Mouse (Mus musculus): ENCODE data around the gene Pmepa1. TPM values are rescaled to one million over a fixed set of nuclear protein-coding genes. Genes with fewer than 3 reads are reported as not detected.

The Pmepa1 gene
- total RNA-seq (2017): 0.12 TPM in 1 of 2 replicates, not detected in the other

- peak; percentile 38 for ATAC-seq (ENCODE audit: extremely low read depth, insufficient number of reproducible peaks, low FRiP score, poor library complexity, severe bottlenecking)
Observed at GRCm38 (mm10) chr2:173276409-173276808, at the start of gene Pmepa1. TSS of gene Pmepa1 (minus strand) at chr2:173276533.

DNA sequence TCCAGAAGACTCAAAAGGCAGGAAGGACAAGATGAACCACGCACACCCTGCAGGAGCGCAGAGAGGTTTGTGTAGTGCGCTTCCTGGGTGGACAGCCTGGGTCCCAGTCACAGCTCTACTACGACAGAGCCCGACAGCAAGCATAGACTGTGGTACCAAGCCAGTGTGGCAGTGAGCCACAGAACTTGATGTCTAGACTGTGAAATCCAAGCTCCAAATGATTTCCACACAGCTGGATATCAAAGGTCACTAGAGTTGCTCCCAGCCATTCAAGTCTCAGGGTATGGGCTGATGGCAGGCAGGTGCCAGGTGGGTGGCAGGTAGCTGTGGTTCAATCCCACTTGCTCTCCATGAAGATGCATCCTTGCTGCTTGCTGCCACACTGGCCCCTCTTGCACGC, 45.4 kb upstream of the Pmepa1 start:
- no peak for ATAC-seq (ENCODE audit: extremely low read depth, insufficient number of reproducible peaks, low FRiP score, poor library complexity, severe bottlenecking)

GRCm38 (mm10) chr2:173321194-173321593, 44.9 kb upstream of the Pmepa1 start:
- no peak for ATAC-seq (ENCODE audit: extremely low read depth, insufficient number of reproducible peaks, low FRiP score, poor library complexity, severe bottlenecking)

- no peak for ATAC-seq (ENCODE audit: extremely low read depth, insufficient number of reproducible peaks, low FRiP score, poor library complexity, severe bottlenecking)
Observed at GRCm38 (mm10) chr2:173314291-173314690, 38.0 kb upstream of the Pmepa1 start.

- ATAC-seq (ENCODE audit: extremely low read depth, insufficient number of reproducible peaks, low FRiP score, poor library complexity, severe bottlenecking): no peak
Observed at GRCm38 (mm10) chr2:173308486-173308885, 32.2 kb upstream of the Pmepa1 start.

GRCm38 (mm10) chr2:173307984-173308383, 31.7 kb upstream of the Pmepa1 start:
- ATAC-seq (ENCODE audit: extremely low read depth, insufficient number of reproducible peaks, low FRiP score, poor library complexity, severe bottlenecking): no peak

- ATAC-seq (ENCODE audit: extremely low read depth, insufficient number of reproducible peaks, low FRiP score, poor library complexity, severe bottlenecking): 0 out of 2 replicates have a peak, but pooled peaks have one; percentile 30
Observed at GRCm38 (mm10) chr2:173307561-173307960, 31.2 kb upstream of the Pmepa1 start.

GRCm38 (mm10) chr2:173306734-173307525, 30.6 kb upstream of the Pmepa1 start:
- ATAC-seq (ENCODE audit: extremely low read depth, insufficient number of reproducible peaks, low FRiP score, poor library complexity, severe bottlenecking): no peak

GRCm38 (mm10) chr2:173305011-173305410, 28.7 kb upstream of the Pmepa1 start:
- no peak for ATAC-seq (ENCODE audit: extremely low read depth, insufficient number of reproducible peaks, low FRiP score, poor library complexity, severe bottlenecking)

DNA sequence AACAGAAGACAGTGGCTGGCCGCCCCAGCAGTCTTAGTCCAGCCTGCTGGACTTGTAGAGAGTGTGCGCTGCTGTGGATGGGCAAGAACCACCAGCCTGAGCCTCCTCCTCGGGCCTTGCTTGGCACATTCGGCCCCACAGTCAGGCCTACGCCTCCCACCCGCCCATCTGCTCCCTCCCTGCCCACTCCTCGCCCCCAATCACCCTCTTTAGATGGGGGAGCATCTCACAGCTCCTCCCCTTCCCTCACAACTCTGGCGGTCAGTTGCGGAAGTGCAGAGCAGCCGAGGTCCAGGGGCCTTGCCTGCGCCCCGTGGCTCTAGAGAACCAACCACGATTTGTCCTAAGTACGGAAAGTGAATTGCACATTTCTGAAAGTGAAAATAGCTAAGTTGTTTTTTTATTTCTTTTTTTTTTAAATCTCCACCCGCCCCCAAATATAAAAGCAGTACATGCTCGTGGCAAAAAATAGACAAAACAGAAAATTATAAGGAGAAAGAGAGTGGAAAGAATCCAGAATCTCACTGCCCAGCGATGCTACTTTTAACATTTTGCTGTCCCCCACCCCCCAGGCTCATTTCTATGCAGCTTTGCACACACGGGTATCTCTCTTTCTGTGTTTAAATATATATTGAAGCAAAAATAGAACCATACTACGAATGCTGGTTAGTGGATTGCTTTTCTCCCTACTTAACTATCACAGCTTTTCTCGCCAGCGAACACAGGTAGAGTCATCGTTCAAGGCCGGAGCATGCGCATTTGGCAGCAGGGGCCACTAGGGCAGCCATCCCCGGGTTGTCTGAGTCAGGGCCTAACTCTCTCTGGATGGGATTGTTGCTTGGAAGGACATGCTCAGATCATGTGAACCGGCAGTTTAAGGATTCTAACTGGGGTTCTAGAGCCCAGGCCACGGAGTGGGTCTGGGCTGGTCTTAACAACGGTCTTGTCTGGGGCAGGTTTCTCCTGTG, 24.6 kb upstream of the Pmepa1 start:
- ATAC-seq (ENCODE audit: extremely low read depth, insufficient number of reproducible peaks, low FRiP score, poor library complexity, severe bottlenecking): no peak

DNA sequence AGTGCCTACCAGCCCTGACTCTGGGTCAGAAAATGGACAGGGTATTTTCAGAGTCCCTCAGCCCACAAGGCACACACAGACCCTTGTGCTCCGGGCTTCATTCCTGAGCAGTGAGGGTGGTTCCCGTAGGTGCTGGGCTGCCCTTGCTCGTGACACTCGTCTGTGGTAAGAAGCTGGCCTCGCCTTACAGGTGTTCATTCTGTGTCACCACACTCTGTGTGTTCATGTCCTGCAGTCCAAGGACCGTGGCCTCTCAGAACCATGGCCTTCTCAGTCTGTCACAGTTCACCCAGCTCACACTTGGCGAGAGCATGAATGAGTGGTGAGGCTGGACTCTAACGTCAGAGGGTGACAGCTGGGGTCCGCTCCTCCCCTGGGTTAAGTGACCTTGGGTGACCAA, 20.1 kb upstream of the Pmepa1 start:
- ATAC-seq (ENCODE audit: extremely low read depth, insufficient number of reproducible peaks, low FRiP score, poor library complexity, severe bottlenecking): no peak

DNA sequence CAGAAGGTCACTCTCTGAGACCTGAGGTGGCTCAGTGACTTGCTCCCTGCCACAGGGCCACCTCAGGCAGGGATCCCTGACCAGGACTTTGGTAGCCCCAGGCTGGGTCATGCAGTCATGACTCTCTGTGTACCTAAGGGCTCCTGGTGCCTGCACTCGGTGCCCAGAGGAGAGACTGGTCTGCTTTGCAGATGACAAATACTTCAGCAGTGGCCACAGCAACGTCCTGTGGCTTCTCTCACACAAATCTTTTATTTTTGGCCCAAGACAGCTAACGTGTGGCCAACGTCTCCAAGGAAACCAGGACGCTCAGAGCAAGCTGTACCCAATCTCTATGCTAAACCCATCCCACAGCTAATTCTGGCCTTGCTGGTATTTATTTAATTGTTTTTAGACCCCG, 16.7 kb upstream of the Pmepa1 start:
- ATAC-seq (ENCODE audit: extremely low read depth, insufficient number of reproducible peaks, low FRiP score, poor library complexity, severe bottlenecking): no peak

DNA sequence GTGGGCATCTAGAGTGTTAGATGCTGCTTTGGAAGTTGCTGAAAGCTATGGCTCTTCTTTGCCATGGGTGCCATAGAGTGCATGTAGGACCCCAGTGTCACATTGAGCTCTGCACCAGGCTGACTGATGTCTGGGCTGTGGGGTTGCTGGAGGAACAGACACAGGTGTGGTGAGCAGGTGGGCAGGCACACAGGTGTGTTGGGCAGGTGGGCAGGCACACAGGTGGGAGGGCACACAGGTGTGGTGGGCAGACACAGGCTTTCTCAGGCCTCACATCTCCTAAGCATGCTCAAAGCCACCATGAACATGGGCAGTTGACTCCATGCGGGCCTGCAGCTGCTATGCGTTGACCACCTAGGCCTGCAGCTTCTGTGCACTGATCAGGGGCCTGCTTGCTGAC, 16.2 kb upstream of the Pmepa1 start:
- ATAC-seq (ENCODE audit: extremely low read depth, insufficient number of reproducible peaks, low FRiP score, poor library complexity, severe bottlenecking): no peak

- ATAC-seq (ENCODE audit: extremely low read depth, insufficient number of reproducible peaks, low FRiP score, poor library complexity, severe bottlenecking): no peak
Observed at GRCm38 (mm10) chr2:173290981-173291380, 14.6 kb upstream of the Pmepa1 start.

DNA sequence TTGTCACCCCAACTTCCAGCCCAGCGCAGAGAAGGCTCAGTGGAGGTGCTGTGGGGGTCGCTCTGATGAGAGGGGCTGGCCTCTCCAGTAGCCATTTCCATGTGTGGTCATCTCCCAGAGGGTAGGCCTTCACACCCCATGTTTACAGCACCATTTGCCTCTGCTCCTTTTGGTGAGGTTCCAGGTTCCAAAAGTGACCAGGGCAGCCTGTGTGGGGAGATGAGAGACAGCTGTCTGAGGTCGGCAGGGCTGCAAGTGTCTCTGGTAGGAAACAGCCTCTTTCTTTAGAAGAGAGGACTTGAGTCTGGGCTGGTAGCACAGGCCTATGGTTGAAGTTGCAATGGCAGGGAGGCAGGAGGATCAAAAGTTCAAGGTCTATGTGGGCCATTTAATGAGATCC, 13.6 kb upstream of the Pmepa1 start:
- no peak for ATAC-seq (ENCODE audit: extremely low read depth, insufficient number of reproducible peaks, low FRiP score, poor library complexity, severe bottlenecking)

DNA sequence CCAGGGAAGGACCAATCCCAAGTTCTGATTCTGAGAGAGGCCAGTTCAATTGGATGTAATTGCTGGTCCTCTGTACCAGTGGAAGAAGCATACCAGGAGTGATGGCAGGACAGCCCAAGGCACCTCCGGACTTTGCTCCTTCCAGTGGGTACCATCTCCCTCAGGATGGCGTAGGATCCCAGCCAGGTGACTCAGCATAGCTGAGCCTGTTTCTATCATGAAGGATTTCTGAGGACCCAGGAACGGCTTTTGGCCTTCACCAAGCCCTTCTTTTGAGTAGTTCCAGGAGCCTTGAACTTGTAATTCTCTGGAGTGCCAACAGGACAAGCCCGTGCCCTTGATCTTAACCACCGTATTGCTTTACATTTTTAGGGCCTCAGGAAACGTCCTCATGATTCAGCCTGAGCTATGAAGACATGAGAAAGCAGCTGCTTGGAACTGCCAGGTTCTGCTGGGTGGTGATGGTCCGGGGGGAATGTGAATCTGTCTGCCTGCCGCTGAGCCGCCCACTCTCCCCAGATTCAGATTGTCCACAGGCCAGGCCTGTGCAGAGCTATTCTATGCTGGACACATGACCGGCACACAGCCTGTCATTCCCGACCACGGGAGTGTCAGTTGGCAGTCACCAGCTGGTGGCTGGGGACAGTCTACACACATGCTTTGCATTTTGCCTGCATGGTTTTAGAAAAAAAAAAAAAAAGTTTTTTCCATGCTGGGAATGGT, 9.6 kb upstream of the Pmepa1 start:
- ATAC-seq (ENCODE audit: extremely low read depth, insufficient number of reproducible peaks, low FRiP score, poor library complexity, severe bottlenecking): no peak

DNA sequence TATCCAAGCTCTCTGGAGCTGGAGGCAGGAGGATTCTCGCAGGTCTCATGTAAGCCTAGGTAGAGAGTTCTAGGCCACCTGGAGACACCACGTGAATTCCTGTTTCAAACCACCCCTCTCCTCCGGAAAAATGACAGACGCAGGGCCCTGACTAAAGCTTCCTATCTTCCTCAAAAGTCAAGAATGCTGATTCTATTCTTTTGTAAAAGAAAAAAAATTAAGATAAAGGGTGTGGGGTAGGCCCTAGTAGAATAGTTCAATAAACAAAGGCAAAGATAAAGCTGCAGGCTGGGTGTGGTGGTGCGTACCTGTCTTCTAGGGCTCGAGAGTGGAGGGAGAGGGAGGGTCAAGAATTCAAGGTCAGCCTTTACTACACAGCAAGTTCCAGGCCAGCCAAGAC, 8.4 kb upstream of the Pmepa1 start:
- ATAC-seq (ENCODE audit: extremely low read depth, insufficient number of reproducible peaks, low FRiP score, poor library complexity, severe bottlenecking): no peak

DNA sequence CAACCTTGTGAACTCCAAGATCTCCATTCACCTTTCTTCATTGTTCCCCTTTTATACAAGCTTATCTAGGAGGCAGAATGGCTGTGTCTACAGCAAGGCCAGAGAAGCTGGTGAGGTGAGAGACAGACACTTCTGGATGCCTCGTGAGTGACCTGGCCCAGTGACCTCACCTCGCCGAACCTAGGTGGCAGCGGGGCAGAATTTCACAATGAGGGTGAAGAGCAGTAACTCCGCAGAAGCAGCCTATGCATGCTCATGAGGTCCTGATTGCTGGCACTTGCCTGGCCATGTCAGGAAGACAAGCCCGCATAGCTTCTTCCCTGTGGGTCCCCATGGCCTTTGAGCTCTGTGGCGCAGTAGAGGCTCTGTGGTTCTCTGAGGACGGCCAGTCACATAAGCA, 5.9 kb upstream of the Pmepa1 start:
- ATAC-seq (ENCODE audit: extremely low read depth, insufficient number of reproducible peaks, low FRiP score, poor library complexity, severe bottlenecking): no peak
